Mouse (Mus musculus) adrenal gland, adult (tissue): ENCODE data around the gene Sel1l2.
A peak's percentile ranks its signal among the peaks of the same experiment; 100 is the strongest.

ENCODE experiments used
- DNase-seq, 2 experiments: peaks; one replicate each; pipeline ENCODE4 v3.0.0; 2022 to 2023; ENCODE audit warnings: low spot score in 1 of 2; ENCODE audit not compliant: inconsistent age in 2 of 2

Gene Sel1l2

DNA sequence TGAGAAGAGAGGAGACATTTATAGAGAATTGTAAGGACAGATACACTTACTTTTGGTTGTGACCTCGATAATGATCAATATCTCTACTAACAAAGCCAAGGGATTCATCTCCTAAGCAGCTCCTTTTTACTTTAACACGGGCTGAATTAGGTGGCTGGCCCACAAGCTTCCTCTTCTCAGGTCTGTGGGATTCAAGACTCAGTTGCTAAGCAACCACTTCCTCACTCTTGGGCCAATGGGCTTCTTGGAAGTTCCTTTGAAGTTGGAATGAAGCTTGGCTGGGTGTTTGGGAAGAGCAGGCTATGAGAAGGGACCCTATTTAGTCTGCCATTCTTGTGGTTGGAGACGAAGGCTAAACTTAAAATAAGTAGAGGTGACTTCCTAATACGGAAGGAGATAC is at the start of gene Sel1l2:
Sel1l2 (minus strand) TSS at position 182 of the 400 bp plus-strand sequence.
- no peak for DNase-seq

DNA sequence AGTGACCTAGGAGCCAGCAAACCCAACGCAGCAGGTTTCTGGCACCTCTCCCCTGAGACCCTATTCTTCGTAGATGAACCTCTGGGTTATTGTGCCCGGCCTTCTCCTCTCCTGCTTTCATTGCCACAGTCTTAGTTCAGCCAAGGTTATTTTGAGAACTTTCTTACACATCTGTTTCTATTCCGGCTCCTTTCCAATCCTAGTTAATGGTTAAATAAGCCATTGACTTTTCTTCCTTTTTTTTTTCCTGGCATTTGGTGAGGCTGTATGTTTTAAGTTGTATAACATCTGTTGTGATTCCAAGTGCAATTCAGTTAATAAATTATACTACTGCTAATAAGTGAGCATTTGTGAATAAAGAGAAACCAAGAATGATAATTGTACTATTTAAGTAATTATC is 49.6 kb upstream of the Sel1l2 start:
- DNase-seq = no peak

DNA sequence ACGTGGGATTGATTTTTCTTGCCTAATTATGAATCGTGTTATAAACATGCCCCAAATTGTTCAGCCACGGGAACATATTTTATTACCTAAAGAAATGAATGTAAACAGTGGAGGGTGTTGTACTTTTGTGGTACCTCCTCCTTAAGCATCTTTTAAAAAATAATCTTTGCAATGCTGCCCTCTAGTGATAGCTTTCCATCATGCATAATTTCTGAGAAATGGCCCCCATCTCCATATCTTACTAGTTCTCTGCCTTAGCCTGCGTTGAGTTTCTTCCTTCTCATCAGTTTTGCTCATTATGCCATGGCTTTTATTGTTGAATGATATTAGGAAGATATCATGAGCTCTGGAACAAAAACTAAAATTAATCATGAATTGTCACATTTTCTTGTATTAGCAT is 37.8 kb upstream of the Sel1l2 start:
- DNase-seq = peak in 1 of 2 experiments; percentile 77

DNA sequence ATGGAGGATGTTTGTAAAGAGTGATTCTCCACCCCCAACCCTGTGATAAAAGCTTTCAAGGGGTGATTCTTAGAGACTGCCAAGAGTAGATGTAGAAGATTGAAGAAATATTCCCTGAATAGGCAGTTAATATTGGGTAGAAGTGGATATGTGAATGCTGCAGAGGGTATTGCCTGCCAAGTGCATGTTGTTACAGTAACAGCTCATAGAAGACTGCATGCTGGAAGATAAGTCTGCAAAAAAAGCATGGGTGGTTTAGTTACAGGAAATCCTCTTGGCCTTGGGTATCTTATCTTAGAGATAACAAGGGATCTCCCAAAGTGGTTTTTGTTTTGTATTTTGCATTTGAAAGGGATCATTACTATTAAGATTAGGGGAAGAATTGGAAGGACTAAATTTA is 36.3 kb upstream of the Sel1l2 start:
- no peak for DNase-seq

DNA sequence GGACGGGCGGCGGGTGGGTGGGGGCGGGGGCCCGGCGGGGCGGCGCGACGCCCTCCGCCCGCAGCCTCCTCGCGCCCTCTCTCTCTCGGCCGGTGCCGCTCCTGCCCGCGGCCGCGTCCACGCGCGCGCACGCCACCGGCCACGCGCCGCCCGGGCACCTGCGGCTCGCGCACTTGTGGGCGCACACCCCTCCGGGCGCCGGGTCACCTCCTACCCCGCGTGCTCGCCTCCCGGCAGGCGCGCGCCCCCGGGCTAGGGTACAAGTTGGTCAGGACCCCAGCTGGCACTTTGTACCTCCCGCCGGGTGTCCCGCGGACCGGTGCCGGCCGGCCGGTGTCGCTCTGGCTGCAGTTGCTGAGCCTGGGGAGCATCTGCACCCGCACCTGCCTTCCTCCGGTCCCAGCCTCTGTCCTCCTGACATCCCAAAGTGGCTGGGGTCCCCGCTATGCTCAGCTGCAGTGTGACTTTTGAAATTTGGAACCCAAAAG is 6.3 kb upstream of the Sel1l2 start:
- DNase-seq = peak; percentile 45 to 79

DNA sequence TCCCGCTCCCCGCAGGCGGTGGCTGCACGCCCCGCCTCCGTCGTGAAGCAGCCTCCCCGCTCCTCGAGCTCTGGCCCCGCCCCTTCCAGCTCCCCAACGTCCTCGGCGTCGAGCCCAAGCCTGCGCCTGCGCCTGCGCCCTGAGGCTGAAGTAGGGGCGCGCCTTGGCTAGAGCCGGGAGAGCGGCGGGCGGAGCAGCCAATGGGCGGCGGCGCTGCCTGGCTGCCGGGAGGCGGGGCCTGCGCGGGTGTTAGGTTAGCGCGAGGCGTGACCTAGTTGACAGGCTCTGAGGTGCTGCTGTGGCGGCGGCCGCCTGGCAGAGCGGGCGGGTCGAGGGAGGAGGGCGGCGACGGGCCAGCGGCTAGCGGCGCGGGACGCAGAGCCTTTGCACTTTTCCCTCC is 5.7 kb upstream of the Sel1l2 start, which contains the start of gene Macrod2:
Macrod2 (plus strand) TSS at position 131 of the 400 bp plus-strand sequence.
- peak; percentile 99 for DNase-seq

DNA sequence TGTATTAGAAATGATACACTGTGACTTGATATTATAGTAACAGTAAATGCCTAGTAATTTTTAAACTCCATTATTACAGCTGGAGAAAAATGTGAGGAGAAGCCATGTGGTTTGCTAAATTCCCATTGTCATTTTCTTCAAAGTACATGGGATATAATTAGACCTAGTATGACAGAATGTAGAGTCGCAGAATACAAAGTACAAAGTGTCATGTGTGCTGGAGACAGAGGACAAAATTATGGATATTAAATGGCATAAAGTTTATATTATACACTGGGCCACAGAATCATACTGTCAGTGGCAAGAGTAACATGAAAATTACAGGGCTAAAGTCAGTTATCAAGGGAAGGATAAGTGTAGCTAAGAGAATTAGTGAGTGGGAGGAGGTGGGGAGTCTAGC is 24.7 kb downstream of the Sel1l2 start:
- no peak for DNase-seq

DNA sequence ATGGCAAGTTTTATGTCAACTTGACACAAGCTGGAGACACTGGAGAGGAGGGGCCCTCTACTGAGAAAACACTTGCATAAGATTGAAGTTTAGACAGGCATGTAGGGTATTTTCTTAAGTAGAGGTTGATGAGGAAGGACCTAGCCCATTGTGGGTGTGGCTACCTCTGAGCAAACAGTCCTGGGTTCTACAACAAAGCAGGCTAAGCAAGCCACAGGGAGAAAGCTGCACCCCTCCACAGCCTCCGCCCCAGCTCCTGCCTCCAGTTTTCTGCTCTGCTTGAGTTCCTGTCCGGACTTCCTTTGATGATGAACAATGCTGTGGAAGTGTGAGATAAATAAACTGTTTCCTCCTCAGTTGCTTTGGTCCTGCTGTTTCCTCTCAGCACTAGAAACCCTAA is 29.6 kb downstream of the Sel1l2 start:
- DNase-seq = no peak

DNA sequence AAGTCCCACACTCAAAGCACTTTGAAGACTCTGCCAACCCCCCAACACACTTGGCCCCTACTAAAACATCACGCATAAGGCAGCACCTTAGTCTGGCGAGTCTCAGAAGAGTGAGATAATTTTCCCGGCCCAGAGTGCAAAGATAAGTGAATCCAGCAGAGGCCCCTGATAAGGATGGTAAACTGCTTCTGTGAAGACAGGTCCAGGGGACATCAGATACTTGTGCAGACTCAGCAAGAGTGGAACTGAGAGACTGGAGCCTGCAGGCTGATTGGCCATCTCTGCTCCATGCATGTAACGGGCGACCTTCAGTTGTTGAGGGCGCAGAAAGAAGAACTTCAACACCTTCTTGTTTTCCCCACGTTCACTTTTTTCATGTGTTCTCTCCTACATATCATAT is 47.1 kb downstream of the Sel1l2 start:
- no peak for DNase-seq

DNA sequence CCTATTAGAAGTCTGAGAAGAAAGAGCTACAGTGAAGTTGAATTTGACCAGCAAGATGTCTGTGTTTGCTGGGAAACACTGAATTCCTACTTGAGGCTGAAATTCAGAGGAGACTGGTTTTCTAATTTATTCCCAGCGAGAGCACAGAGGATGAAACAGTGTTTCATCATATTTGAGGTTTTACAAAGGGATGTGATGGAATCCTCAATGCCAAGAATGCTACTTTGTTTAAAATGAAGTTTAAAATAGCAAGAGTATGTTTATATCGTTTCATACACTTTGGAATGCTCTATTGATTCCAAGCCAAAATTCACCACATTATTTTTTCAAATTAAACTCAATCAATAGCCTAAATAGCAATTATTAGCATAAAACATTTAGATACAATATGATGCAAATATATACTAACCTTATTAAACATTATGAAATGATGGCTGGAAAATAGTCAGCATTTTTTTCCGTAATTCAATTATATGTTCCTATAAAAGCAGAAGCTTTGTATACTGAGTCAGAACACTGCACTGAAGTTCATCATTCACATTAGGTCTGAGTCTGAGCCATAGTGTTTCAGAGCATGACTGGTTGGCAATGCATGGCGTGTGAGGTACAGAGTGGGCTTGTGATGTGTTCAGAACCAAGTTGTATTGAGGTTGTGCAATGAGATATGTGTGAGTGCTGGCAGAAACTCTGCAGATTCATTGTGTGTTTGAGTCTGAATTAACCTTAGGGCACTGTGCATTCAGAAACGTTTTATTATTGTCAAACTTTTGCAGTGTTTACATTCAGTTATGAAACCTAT is 58.8 kb downstream of the Sel1l2 start:
- no peak for DNase-seq

DNA sequence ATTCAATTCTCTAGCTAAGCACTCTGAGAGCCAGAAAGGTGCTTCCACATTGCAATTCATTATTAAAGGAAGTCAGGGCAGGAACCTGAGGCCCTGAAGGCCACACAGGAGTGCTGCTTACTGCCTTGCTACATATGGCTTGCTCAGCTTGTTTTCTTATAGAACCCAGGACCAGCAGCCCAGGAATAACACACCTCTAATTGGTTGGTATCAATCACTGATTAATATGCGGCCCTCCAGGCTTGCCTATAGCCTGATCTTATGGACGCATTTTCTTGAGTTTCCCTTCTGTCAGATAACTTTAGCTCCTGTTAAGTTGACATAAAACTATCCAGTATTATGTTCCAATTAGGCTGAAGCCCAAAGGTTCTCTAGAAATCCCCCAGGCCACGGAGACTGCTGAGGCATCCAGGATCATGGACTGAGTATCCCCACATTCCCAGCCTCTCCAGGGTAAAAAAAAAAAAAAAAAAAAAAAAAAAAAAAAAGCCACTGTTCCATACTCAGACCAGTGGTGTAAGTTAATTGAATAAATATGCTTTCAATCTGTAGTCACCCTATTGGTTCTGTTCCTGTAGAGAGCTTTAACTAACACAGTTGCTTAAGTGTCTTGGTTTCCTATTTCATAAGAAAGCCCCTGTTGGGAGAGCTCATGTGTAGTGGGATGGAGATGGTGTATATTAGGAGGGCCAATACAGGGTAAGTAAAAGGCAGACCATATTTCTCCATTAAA is 86.4 kb downstream of the Sel1l2 start:
- no peak for DNase-seq

DNA sequence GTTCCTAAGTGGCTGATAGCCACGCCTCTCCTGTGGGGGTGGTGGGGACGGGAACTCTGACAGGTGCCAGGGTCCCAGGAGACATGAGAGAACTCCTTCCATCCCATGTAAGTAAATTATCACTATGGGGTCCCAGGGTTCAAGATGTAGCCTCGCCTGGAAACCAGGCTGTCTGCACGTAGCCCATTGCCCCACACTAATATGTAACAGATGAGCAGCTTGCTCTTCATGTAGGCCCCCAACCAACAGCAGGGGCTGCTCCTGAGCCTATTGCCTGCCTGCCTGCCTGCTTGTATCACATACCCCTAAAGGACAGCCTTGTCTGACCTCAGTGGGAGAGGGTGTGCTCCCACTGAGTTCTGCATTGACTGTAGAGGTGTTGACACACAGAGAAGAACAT is 92.4 kb downstream of the Sel1l2 start:
- no peak for DNase-seq

DNA sequence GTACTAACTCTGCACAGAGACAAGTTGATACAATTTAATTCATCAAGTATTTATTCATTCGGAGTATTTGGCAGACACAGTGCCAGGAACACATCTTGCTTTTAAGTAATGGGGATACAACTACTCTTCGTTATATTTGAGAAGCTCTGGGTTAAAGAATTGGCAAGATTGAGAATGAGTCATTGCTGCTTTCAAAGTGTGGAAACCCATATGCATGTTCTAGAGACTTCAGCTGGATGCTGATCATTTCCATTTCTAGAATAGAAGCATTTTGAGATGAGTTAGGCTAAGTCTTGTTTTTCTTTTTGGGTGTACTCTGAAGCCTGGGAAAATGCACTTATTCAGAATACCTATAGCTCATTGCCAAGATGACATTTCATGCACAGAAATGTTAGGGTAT is 95.7 kb downstream of the Sel1l2 start:
- DNase-seq = no peak

DNA sequence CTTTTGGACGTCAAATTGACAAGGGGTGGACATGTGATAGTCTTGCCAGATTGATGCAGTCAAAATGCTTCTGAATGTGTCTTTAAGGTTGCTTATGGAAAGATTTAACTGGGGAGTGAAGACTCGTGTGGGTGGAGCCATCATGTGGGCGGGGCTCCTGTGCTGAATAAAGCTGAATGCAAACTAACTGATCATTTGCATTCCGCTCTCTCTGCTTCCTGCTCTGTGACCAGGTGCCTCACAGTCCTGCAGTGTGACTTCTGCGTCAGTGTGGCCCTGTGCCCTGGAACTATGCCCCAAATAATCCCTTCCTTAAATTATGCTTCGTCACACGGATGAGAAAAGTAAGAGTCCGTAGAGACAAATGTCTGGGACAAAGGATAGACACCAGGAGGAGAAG is 108.7 kb downstream of the Sel1l2 start:
- no peak for DNase-seq

DNA sequence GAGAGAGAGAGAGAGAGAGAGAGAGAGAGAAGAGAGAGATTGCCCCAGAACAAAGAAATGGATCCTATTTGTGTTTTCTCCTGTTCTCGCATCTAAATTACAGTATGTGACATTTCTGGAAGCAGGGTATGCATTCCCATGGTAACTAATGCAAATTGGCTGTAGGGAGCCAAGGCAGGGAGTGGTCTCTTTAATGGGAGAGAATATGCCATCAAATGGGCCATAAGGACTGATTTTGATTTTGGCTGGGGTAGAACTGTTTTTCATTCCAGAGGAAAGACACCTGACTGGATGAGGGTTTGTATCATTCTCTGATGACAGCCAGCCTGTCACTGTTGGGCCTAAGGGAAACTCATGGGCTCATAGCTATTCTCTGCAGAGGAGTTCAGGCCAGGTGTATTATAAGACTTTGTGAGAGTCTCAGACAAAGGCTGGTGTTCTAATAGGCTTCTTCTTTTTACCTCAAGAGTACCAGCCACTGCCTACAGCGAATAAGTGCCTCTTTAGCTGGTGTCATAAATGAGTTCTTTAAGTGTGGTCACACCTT is 133.8 kb downstream of the Sel1l2 start:
- DNase-seq = no peak

DNA sequence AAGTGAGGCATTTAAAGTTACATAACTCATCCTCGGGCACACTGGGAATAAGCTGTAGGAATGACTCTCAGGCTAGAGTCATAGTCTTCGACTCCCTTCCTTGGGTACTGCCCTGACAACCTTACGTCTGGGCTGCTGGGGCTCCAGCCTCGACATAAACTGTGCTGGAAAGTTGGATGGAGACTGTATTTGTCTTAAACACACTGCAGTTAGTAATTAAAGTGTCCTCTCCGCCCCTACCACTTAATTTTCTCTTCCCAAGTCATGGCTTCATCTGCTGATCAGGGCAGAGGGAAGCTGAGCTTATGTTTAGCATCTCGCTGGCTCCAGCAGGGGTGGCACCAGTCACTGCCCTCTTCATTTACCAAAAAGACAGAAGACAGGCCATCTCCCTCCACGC is 135.2 kb downstream of the Sel1l2 start:
- DNase-seq = no peak

DNA sequence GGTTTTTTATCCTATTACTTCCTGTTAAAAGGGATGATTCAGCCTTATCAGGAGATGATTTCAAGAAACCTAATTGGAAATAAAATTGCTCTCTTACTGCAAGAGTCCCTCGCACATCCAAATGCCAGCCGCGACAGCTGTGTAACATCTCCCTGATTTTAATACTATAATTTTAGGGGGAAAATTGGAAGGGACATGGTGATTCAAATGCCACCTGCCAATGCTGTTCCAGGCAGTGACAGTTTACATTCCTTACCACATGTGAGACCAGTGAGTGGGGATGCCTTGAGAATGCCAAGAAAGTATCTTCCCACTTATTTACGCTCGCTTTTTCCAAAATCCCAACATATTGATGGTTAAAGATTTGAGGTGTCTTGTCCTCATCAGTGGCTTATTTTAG is 146.4 kb downstream of the Sel1l2 start:
- no peak for DNase-seq

DNA sequence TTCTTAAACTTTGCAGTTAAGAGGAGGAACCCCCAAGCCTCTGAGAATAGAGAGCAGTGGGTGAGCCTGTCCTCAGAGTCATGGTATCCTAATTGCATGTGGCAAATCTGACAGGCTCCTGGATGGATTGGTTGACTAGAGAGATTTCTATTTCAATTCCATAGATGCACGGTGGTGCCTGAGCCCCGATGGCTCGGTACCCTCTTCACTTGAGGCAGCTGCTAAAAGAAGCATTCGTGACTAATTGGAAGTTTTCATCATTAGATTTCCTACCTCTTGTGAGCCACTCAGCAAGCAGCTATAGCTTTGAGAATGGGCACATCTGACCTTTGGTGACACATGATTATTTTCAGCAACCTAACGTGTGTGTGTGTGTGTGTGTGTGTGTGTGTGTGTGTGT is 147.1 kb downstream of the Sel1l2 start:
- no peak for DNase-seq

DNA sequence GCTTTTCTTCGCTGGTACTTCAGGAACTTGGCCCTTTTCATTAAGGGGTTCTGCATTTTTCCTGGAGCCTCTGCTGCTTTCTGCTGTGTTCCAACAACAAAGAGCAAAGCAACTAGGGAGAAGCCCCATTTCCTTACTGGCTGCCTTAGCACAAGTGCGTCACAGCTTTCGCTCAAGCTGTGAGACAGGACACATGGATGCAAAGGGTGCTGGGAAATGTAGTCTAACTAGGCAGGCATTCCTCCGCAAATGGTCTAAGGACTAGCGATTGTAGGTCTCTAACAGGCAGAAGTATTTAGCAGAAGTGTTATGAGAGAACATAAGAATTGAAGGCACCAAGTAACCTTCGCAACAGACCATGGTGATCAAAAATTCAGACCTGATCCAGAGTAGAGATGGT is 152.3 kb downstream of the Sel1l2 start:
- no peak for DNase-seq

DNA sequence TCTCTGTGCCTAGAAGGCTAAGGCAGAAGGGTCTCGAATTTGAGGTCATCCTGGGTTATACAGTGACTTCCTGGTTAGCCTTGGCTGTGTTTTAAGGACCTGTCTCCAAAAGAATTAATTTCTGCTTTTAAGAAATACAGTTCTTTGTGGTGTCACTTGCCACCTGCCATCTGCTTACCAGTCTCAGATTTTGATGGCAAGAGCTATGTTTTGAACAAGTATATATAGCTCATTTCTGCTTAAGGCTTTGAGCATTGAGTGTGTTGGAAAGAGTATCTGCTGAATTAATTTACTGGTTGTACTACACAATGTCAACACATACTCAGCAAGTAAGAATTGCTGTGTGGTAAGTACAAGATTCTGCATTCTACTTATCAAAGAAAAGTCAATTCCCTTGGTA is 159.2 kb downstream of the Sel1l2 start:
- no peak for DNase-seq

DNA sequence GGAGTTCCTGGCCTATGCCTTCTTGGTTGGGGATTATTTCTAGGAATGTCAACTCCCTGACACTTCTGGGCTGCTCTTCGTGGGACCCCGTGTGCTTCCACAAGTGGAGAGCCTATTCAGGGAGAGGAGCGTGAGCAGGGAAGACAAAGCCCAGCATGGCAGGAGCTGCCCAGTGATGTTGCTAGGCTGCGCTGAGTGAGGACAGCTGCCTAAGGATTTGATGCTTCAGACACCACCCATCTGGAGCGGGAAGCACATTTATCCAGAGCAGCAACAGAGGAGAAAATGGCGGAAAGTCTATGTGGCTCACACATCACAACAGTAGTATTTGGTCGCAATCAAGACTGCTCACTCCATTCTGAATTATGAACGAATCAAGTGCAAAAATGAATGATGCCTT is 169.2 kb downstream of the Sel1l2 start:
- DNase-seq = no peak

DNA sequence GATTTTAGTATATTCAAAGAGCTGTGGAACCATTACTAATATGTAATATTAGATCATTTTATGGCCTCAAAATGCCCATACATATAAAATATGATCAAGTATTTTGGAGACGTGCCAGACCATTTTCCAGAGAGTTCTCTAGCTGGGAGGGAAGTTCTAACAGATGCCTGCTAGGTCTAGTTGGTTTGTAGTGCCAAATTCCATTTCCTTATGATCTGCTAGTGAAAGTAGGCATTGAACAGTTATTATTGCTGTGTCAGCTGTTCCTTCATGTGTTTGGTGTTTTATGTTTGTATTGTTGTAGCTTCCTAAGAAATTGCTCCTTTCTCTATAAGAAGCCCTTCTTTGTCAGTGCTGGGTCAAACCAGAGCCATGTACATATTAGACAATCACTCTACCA is 173.5 kb downstream of the Sel1l2 start:
- no peak for DNase-seq
